Mouse (Mus musculus): Measurements from ENCODE around the gene Camta1. TPM values are rescaled to one million over a fixed set of nuclear protein-coding genes. Genes with fewer than 3 reads are reported as not detected.
"Not testable (repeated sequence)": the region's sequence is repeated elsewhere in the genome, so short reads cannot be mapped to it uniquely, and the experiment has no call there.

Camta1 gene
- total RNA-seq, 1 experiment from 2014 or later: 37.3 TPM

DNA sequence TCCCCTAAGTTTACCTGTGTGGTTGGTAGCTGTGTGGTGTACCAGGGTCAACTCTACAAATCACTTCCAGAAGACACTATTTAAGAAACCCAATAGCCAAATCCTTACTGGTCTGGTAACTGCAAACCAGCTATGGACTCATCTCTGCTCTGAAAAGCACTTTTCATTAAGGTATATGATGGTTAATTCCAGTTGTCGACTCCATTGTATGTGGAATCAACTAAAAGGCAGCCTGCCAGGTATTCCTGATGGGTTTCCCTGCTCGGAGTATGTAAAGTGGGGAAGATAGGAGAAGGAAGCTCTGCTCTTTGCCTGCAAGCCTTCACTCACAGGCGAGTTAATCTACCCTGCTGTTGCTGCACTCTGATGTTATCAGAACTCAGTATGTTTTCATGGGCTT is 815.2 kb downstream of the Camta1 start:
- no peak for DNase-seq

DNA sequence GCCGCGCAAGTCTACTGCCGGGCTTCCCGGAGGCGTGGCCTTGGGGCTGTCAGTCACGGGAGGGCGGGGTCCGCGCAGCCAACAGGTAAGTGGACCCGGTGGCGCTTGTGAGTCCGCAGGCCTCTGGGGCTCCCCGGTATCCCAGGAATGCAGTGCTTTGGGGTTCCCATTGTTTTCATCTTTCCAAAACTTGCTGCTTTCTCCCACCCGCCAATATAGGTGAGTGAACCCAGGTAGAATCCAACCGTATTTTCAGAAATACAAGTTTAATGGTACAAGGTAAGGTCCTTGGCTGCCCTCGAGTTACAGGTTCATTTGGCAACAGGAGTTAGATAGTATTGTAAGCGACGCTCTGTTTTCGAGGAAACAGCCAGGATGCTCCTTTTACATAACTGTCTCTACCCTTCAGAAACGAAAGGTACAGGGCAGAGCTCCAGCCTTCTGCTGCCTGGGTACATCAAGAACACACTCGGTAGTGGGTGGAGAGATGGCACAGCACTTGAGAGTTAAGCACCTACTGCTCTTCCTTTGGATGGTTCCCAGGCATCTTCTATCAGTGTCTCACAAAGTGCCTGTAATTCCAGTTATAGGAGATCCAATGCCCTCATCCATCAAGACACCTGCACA is 816.6 kb downstream of the Camta1 start:
- no peak for DNase-seq

DNA sequence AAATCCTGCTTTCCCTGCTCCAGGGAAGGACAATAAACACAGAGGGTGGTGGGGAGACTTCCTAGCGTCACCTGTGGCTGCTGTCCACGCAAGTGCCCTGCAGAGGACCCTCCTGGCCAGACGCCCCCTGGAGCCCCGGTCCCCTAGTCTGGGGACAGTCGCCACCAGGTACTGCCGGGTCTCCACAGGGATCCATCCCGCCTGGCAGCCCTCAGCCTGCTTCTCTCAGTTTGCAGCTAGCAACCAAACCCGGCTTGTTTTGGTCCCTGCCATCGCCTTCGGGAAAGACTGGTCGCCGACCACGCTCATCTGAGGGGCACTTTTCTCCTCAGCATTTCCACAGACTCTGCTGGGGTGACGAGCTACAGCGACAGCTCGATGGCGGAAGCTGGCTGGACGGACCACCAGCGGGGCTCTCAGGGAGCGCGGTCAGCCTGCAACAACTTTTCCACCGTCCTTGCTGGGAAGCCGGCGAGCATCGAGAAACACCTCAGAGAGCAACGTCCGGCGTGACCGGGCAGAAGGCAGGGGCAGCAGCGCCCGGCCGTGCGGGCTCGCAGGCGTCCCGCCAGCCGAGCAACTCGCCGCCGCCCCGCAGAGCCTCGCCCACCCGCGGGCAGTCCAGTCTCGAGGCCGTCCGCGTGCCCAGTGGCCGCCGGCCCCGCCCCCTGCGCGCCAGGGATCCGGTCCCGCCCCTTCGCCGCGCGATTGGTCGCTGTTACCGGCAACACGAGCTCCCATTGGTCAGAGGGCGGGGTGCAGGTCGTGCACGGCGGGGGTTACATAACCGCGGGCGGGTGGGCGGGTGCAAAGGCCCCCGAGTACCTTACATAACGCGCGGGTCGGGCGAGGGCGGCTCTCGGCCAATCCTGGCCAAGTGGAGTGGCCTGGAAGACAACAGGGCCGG is 817.4 kb downstream of the Camta1 start, which contains the start of gene Per3:
Gene Per3 (minus strand): TSS at position 629 of the 907 bp plus-strand sequence.
- peak; percentile 99 for DNase-seq

DNA sequence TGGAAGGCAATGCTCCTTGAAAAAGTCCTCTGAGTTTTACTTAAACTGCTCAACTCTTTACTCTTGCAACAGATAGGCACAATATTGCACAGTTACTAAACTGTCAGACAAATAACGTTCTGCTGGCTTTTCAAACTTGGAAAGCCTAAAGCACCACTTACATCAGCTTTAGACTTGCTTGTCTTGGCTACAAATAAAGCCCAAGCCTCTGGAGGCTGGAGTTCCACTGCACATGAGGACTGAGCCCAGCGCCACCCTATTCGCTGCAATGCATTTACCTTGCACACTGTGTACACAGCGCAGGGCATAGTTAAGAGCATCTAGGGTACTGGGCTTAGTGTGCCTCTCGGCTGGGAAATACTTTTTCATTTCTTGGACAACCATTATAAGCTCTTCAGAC is 818.4 kb downstream of the Camta1 start:
- DNase-seq: no peak

DNA sequence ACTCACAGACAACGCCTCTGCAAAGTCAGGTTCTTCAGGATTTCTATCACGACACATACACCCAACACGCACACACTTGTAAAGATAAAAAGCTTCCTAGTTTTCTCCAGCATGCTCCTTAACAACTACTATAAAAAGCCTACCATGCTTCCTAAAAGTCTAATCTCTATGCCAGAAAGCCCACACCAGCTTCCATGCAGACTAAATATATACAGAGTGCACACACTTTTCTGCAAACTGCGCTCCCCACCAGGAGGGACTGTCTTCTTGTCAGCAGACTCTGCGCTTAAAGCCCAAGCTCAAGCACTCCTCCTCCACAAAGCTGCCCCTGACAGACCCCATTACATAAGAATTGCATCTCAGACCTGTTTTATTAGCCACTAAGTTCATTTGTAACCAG is 820.2 kb downstream of the Camta1 start:
- no peak for DNase-seq

DNA sequence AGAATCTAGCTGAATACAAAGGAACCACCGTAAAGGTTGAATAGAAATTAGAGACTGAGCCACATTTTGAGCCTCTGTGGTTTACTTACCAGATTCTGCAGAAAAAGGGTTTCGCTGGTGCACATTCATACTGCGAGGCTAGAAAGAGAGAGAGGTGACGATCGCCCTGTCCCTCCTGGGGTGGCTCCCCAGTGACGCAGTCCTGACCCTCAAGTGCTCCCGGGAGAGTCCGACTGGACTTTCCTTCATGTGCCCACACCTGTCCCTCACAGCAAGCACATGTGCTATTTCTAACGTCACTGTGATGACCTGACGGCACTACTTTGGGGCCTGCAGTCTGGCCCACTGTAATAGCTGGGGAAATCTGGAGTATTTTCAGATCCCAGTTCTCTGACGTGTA is 823.9 kb downstream of the Camta1 start:
- DNase-seq: no peak

DNA sequence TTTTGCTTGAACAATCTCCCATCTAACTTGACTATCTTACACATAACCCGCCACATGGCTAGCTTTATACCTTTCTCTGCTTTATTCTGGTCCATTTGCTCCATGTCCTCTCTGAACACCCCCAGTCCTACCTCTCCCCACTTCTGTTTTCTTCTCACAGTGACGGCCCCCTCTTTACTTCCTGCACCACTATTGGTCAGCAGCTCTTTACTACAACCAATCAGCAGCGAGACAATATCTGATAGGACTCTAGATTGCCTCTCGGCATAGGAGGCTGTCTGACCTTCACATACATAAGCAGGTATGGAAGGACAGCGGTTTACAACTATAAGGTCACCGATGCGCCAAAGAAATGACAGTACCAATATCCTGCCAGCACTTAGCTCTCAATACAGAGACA is 825.2 kb downstream of the Camta1 start:
- DNase-seq: no peak

DNA sequence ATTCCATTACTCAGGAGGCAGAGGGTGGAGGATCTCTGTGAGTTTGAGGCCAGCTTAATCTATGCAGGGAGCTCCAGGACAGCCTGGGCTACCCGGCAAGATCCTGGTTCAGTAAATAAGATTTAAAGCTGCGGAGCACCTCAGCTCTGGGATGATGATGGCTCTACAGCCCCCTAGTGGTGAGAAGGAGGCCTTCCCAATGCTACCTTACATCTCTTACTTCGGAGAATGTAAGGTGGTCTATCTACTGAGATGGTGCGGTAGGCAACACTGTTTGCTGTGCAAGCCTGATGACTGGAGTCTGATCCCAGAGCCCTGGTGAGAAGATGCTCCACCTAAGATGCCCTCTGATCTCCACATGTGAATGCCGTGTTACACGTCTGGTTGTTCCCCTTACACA is 834.7 kb downstream of the Camta1 start:
- DNase-seq: no peak

GRCm38 (mm10) chr4:151024152-151024551 is 837.5 kb downstream of the Camta1 start:
- DNase-seq: no peak

- DNase-seq: not testable (repeated sequence)
These were observed 844.3 kb downstream of the Camta1 start for GRCm38 (mm10) chr4:151017356-151017755.

GRCm38 (mm10) chr4:151015946-151016345 is 845.7 kb downstream of the Camta1 start:
- no peak for DNase-seq

- no peak for DNase-seq
These were observed 851.4 kb downstream of the Camta1 start for GRCm38 (mm10) chr4:151010316-151010715.

- peak; percentile 38 for DNase-seq
These were observed 854.7 kb downstream of the Camta1 start for GRCm38 (mm10) chr4:151006945-151007344.

GRCm38 (mm10) chr4:151005656-151006318 is 855.9 kb downstream of the Camta1 start:
- DNase-seq: no peak

- no peak for DNase-seq
These were observed 860.3 kb downstream of the Camta1 start for GRCm38 (mm10) chr4:151001397-151001796.

GRCm38 (mm10) chr4:150998626-150999025 is 863.0 kb downstream of the Camta1 start:
- no peak for DNase-seq

DNA sequence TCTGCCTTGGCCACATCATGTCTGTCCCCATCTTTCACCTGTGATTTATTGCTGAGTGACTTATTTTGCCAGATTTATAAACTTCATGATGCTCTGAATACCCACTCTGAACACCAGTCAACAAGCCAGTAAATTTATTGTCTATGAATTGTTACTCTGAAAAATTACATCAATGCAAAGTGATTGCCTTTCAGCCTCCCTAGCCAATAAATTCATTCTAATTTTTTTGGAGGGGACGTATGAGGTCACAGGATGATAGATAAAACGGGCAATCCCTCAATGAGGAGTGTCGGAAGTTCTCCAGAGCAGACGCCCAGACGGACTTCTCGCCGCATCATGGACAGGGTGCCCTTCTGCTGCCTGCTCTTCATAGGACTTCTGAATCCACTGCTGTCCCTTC is 864.9 kb downstream of the Camta1 start, which contains the start of gene Uts2:
Gene Uts2 (plus strand): TSS at position 301 of the 400 bp plus-strand sequence.
- no peak for DNase-seq

GRCm38 (mm10) chr4:150990148-150990547 is 871.5 kb downstream of the Camta1 start:
- DNase-seq: peak; percentile 45

DNA sequence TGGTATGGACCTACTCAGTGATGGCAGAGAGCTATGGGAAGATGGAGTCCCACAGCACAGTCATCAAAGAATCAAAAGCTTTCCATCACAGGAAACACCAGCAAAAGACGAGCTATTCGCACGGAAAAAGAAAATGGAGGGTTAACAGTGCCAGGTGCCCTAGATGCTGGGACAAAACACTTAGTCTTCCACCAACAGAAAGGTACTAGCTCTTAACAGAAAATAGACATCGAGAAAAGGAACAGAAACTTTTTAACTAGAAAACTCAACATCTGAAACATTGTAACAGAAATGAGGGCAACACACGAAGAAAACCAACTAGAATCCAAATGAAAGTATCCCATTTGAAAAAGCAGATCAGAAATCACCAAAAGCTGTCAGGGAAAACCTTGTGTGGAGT is 881.5 kb downstream of the Camta1 start:
- DNase-seq: no peak

GRCm38 (mm10) chr4:150979455-150979854 is 882.2 kb downstream of the Camta1 start:
- DNase-seq: no peak

- DNase-seq: no peak
These were observed 883.3 kb downstream of the Camta1 start for GRCm38 (mm10) chr4:150978156-150978910.

DNA sequence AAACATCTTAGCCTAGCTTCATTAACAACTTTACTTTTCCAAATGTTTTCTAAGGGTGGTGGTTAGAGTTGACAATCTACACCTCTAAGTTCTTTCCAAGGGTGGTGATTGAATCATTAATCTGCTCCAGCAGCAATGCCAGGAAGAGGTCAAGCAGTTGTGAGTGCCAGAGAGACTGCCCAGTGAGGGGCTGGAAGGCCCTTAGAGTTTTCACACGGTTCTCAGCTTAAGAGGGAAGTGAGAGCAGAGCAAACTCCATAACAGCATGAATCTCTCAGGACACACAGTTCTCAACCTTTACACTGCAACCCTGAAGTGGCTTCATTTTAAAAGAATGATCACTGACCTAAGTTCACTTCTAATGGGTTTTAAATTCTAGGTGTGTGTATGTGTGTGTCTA is 886.5 kb downstream of the Camta1 start:
- DNase-seq: no peak
